Mouse (Mus musculus): ENCODE data around the gene Itgb2. TPM values are rescaled to one million over a fixed set of nuclear protein-coding genes. Genes with fewer than 3 reads are reported as not detected.

Itgb2 gene
- polyA plus RNA-seq, 1 experiment from 2014 or later, result 3.8 TPM

DNA sequence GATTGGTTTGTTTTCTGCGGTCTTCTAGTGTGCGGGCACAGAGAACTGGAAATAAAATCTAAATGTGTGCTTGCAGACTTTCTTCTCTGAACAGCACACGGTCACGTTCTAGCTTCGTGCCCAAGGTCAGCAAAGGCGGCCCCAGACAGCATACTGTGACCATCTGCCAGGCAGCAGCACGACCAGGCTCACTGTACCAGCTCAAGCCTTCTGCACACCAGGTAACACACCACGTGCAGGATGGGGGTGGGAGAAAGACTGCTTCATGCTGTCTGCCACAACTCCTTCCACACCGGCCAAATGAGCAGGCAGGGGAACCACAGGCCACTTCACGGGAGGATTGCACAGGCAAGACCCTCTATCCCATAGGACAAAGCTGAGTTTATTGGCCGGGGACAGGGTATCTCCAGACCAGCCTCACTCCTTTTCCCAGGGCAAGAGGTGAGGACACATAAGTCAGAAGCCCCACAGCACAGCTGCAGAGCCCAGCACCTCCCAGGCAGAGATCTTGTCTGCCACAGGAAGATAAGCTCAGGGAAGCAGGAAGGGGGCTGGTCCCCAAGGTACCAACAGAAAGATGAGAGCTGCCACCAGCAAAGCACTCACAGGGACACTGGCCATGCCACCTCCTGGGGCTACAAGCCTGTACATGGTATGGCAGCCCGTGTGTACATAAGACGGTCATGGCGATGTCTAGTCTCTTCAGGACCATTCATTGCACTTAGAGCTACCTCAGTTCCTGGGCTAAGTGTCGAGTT is 19.6 kb upstream of the Itgb2 start:
- Histone ChIP-seq H3K4me3 (ENCODE audit: low read length) (peak overlapping the region; percentile 15; the same call in 1 of the 2 replicates), H3K9ac (ENCODE audit: low read depth, low read length) (peak overlapping the region; percentile 36), H3K9me3 (ENCODE audit: control insufficient read depth, low read length) (no peaks in the 10 kb centered on the region), H3K36me3 (ENCODE audit: control insufficient read depth, insufficient read depth, low read length) (peaks cover 7% of the 10 kb centered on the region), H3K27me3 (replicated peaks; ENCODE audit: control insufficient read depth, insufficient read depth, low read length) (no peaks in the 10 kb centered on the region), H3K4me1 (ENCODE audit: control insufficient read depth, insufficient read depth, low read length) (peaks cover 30% of the 10 kb centered on the region), H3K4me2 (ENCODE audit: low read depth, low read length) (peak overlapping the region; percentile 31), H3K27ac (ENCODE audit: low read length) (peak overlapping the region; percentile 89)
- 71% methylated on average over 15 of the region's 15 CpGs for WGBS
- ATAC-seq, result peak; percentile 58

DNA sequence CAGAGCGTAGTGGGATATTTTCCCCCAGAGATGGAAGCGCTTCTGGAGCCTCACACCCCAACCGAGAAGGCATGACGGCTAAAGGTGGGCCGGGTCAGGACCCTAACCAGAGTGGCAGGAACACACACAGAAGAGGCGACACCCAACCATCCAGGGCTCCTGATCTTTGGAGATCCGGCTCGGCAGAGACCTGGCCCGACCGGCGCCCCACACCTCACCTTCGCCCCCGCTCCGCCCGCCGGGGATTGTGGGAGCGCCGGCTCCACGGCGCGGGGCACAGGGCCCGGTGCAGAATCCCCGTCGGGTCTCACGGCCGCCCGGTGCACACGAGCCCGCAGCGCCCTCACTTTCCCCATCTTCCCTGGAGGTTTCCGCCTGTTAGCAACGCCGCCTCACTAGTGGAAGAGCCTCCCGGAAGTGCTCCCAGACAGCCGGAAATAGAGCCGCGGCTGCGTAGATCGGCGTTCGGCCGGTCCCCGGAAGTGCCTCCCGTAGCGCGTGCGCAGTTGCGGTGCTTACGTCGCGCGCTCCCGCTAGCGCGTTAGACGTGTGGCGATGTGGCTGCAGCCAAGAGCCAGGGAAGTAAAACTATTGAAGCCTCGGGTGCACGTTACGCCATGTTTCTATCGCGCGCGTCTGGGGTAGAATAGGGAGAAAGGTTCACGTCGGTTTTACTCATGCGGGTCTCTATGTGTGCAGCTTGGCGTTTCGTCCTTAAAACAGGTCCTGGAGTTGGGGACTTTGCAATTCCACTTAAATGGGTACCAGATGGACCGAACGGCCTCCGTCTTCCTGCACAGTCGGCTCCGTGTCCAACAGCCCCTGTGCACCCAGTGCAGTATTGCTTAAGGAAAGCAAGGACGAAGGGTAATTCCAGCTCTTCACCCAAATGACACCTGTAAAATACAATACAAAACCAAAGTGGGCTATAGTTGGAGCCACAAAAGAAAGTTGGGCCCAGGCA is 14.4 kb upstream of the Itgb2 start, which contains the start of gene Fam207a:
Fam207a (minus strand) TSS at position 401 of the 964 bp plus-strand sequence.
- H3K4me2 ChIP-seq (ENCODE audit: low read depth, low read length), result peak within 1 kb of the TSS; percentile 79
- H3K9me3 ChIP-seq (ENCODE audit: control insufficient read depth, low read length), result no peaks in the 10 kb centered on the region
- H3K9ac ChIP-seq (ENCODE audit: low read depth, low read length), result peak within 1 kb of the TSS; percentile 93
- under 1% methylated on average over 75 of the region's 75 CpGs for WGBS
- peak within 1 kb of the TSS; percentile 81 for H3K4me3 ChIP-seq (ENCODE audit: low read length)
- H3K27me3 ChIP-seq (replicated peaks; ENCODE audit: control insufficient read depth, insufficient read depth, low read length), result no peaks in the 10 kb centered on the region
- peak; percentile 92 for ATAC-seq
- peaks cover 22% of the 10 kb centered on the region for H3K4me1 ChIP-seq (ENCODE audit: control insufficient read depth, insufficient read depth, low read length)
- H3K36me3 ChIP-seq (ENCODE audit: control insufficient read depth, insufficient read depth, low read length), result peaks cover 3% of the 10 kb centered on the region
- peak within 1 kb of the TSS; percentile 81 for H3K27ac ChIP-seq (ENCODE audit: low read length)

DNA sequence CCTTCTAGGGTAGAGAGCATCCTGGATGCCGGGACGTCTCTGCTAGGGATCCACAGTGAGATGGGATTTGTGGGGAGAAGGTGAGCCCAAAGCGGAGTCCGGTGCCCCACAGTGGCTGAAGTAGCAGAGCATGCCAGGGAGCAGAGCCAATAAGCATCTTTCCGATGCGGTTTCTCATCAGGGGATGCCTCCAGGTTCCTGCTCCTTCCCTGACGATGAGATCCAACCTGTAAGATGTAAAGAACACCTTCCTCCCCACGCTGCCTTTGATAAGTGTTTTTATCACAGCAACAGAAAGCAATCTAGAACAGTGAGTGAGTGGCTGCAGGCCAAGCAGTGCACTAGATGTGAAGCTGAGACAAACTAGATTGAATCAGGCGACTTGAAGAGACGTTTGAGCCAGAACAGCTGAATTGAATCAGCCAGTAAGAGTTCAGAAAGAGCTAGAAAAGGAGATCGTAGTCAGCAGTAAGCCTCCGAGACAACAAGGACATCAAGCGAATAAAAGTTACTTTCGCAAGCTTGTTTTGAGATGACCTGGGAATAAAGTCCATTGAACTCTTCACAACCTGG is 13.6 kb upstream of the Itgb2 start:
- no peak; the same call in 1 of the 2 replicates for ATAC-seq
- H3K9ac ChIP-seq (ENCODE audit: low read depth, low read length), result peak overlapping the region; percentile 93
- peaks cover 18% of the 10 kb centered on the region for H3K4me1 ChIP-seq (ENCODE audit: control insufficient read depth, insufficient read depth, low read length)

GRCm38 (mm10) chr10:77517066-77517620 is 12.9 kb upstream of the Itgb2 start:
- no peak overlapping the region for H3K27ac ChIP-seq (ENCODE audit: low read length)
- H3K4me3 ChIP-seq (ENCODE audit: low read length), result no peak overlapping the region
- peak overlapping the region; percentile 93; the same call in 1 of the 2 replicates for H3K9ac ChIP-seq (ENCODE audit: low read depth, low read length)
- peaks cover 3% of the 10 kb centered on the region; the same call in 1 of the 2 replicates for H3K36me3 ChIP-seq (ENCODE audit: control insufficient read depth, insufficient read depth, low read length)
- H3K27me3 ChIP-seq (replicated peaks; ENCODE audit: control insufficient read depth, insufficient read depth, low read length), result no peaks in the 10 kb centered on the region
- 20% methylated on average over 20 of the region's 20 CpGs for WGBS
- peaks cover 18% of the 10 kb centered on the region for H3K4me1 ChIP-seq (ENCODE audit: control insufficient read depth, insufficient read depth, low read length)
- 0 out of 2 replicates have a peak, but pooled peaks have one; percentile 24 for ATAC-seq
- H3K9me3 ChIP-seq (ENCODE audit: control insufficient read depth, low read length), result no peaks in the 10 kb centered on the region
- no peak overlapping the region for H3K4me2 ChIP-seq (ENCODE audit: low read depth, low read length)

More for the DNA sequence above, 13.6 kb upstream of the Itgb2 start:
- H3K4me3 ChIP-seq (ENCODE audit: low read length), result peak overlapping the region; percentile 81
- H3K27me3 ChIP-seq (replicated peaks; ENCODE audit: control insufficient read depth, insufficient read depth, low read length), result no peaks in the 10 kb centered on the region
- WGBS, result 33% methylated on average over 14 of the region's 14 CpGs
- no peaks in the 10 kb centered on the region for H3K9me3 ChIP-seq (ENCODE audit: control insufficient read depth, low read length)
- peaks cover 3% of the 10 kb centered on the region; the same call in 1 of the 2 replicates for H3K36me3 ChIP-seq (ENCODE audit: control insufficient read depth, insufficient read depth, low read length)
- peak overlapping the region; percentile 79 for H3K4me2 ChIP-seq (ENCODE audit: low read depth, low read length)
- H3K27ac ChIP-seq (ENCODE audit: low read length), result peak overlapping the region; percentile 81

DNA sequence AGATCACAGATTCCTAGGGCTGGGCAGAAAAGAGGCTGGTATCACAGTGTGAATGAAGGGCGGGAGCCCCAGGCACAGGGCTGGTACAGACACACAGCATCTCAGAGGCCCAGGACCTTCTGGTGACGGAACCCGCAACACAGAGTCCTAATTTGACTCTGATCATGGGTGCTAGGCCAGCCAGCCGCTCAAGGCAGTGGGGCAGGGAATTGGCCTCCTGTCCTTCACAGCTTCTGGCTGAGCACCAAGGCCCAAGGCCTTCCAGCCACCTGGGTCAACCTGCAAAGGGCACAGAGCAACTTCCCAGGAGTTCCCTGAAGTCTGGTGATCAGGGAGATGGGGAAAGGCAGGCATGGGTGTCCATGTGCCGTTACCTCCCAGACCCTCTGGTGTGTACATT is 12.3 kb upstream of the Itgb2 start:
- no peaks in the 10 kb centered on the region for H3K9me3 ChIP-seq (ENCODE audit: control insufficient read depth, low read length)
- WGBS, result 92% methylated on average over 5 of the region's 5 CpGs
- H3K27me3 ChIP-seq (replicated peaks; ENCODE audit: control insufficient read depth, insufficient read depth, low read length), result no peaks in the 10 kb centered on the region
- ATAC-seq, result no peak
- H3K36me3 ChIP-seq (ENCODE audit: control insufficient read depth, insufficient read depth, low read length), result peaks cover 3% of the 10 kb centered on the region; the same call in 1 of the 2 replicates
- H3K4me2 ChIP-seq (ENCODE audit: low read depth, low read length), result no peak overlapping the region
- H3K4me3 ChIP-seq (ENCODE audit: low read length), result no peak overlapping the region
- no peak overlapping the region for H3K9ac ChIP-seq (ENCODE audit: low read depth, low read length)
- peaks cover 18% of the 10 kb centered on the region for H3K4me1 ChIP-seq (ENCODE audit: control insufficient read depth, insufficient read depth, low read length)
- H3K27ac ChIP-seq (ENCODE audit: low read length), result no peak overlapping the region

- Histone ChIP-seq H3K4me3 (ENCODE audit: low read length) (no peak overlapping the region), H3K4me1 (ENCODE audit: control insufficient read depth, insufficient read depth, low read length) (peaks cover 16% of the 10 kb centered on the region), H3K4me2 (ENCODE audit: low read depth, low read length) (no peak overlapping the region), H3K9ac (ENCODE audit: low read depth, low read length) (no peak overlapping the region), H3K27ac (ENCODE audit: low read length) (no peak overlapping the region), H3K36me3 (ENCODE audit: control insufficient read depth, insufficient read depth, low read length) (peaks cover under 1% of the 10 kb centered on the region; the same call in 1 of the 2 replicates), H3K9me3 (ENCODE audit: control insufficient read depth, low read length) (no peaks in the 10 kb centered on the region), H3K27me3 (replicated peaks; ENCODE audit: control insufficient read depth, insufficient read depth, low read length) (no peaks in the 10 kb centered on the region)
- WGBS, result 74% methylated on average over 3 of the region's 3 CpGs
- ATAC-seq, result no peak
These were observed 10.9 kb upstream of the Itgb2 start for GRCm38 (mm10) chr10:77519191-77519590.

DNA sequence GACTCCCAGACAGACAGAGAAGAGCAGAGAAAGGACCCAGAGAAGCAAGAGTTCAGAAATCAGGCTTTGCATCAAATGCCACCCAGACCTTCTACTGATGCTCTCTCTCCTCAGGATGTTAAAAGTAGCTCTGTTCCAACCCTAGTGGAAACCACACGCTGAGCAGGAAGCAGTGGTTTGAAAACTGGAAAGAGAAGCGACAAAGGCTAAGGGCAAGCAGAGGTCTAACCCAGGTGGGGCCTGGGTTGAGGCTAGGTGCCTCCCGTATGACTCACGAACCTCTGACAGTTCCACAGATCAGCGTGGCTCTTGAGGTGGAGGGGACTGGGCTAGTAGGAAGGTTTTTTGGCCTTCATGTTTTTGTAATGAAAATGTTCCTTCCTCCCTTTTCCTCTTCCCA is 9.6 kb upstream of the Itgb2 start:
- Histone ChIP-seq H3K9me3 (ENCODE audit: control insufficient read depth, low read length) (no peaks in the 10 kb centered on the region), H3K36me3 (ENCODE audit: control insufficient read depth, insufficient read depth, low read length) (no peaks in the 10 kb centered on the region), H3K27ac (ENCODE audit: low read length) (no peak overlapping the region), H3K4me2 (ENCODE audit: low read depth, low read length) (no peak overlapping the region), H3K9ac (ENCODE audit: low read depth, low read length) (no peak overlapping the region), H3K4me1 (ENCODE audit: control insufficient read depth, insufficient read depth, low read length) (peaks cover 9% of the 10 kb centered on the region), H3K27me3 (replicated peaks; ENCODE audit: control insufficient read depth, insufficient read depth, low read length) (no peaks in the 10 kb centered on the region), H3K4me3 (ENCODE audit: low read length) (no peak overlapping the region)
- WGBS, result 78% methylated on average over 5 of the region's 5 CpGs
- no peak for ATAC-seq

- Histone ChIP-seq H3K36me3 (ENCODE audit: control insufficient read depth, insufficient read depth, low read length) (no peaks in the 10 kb centered on the region), H3K4me1 (ENCODE audit: control insufficient read depth, insufficient read depth, low read length) (no peaks in the 10 kb centered on the region; the same call in 1 of the 2 replicates), H3K9ac (ENCODE audit: low read depth, low read length) (peak overlapping the region; percentile 38), H3K27me3 (replicated peaks; ENCODE audit: control insufficient read depth, insufficient read depth, low read length) (no peaks in the 10 kb centered on the region), H3K9me3 (ENCODE audit: control insufficient read depth, low read length) (no peaks in the 10 kb centered on the region), H3K27ac (ENCODE audit: low read length) (no peak overlapping the region), H3K4me3 (ENCODE audit: low read length) (peak overlapping the region; percentile 13; the same call in 1 of the 2 replicates), H3K4me2 (ENCODE audit: low read depth, low read length) (peak overlapping the region; percentile 45)
- peak; percentile 14; the same call in 1 of the 2 replicates for ATAC-seq
- WGBS, result 17% methylated on average over 18 of the region's 18 CpGs
These were observed 7.9 kb upstream of the Itgb2 start for GRCm38 (mm10) chr10:77522021-77522731.

All from intestine, embryonic 16.5 days (tissue).